Mouse (Mus musculus) gastrocnemius, adult 8-10 months (tissue): ENCODE data around the gene Tbc1d20. TPM values are rescaled to one million over a fixed set of nuclear protein-coding genes. Genes with fewer than 3 reads are reported as not detected.
"Not testable (repeated sequence)": the region's sequence is repeated elsewhere in the genome, so short reads cannot be mapped to it uniquely, and the experiment has no call there.

Experiments
- DNase-seq, 2 experiments: peaks; one replicate each; pipeline ENCODE4 v3.0.0; 2022; ENCODE audit warnings: low spot score in 2 of 2
- total RNA-seq, 4 experiments: library from RNA; stranded (reverse); gene quantifications; 2 replicates each; pipeline ENCODE4 v1.2.4; 2022

The Tbc1d20 gene
- total RNA-seq, 4 experiments from 2014 or later = 18.4 to 27.9 (median 24.9) TPM

- no peak for DNase-seq
Measured at GRCm38 (mm10) chr2:152357254-152357653, 63.6 kb downstream of the Tbc1d20 start.

GRCm38 (mm10) chr2:152358977-152359376, 65.3 kb downstream of the Tbc1d20 start:
- DNase-seq = not testable (repeated sequence)

- no peak for DNase-seq
Measured at GRCm38 (mm10) chr2:152359616-152360015, 66.0 kb downstream of the Tbc1d20 start.

GRCm38 (mm10) chr2:152360271-152360775, 66.7 kb downstream of the Tbc1d20 start:
- peak; percentile 45 to 64 for DNase-seq

- DNase-seq = no peak
Measured at GRCm38 (mm10) chr2:152361193-152361592, 67.6 kb downstream of the Tbc1d20 start.

Other genes starting within 250 kb of the Tbc1d20 start
- not detected for gene Scrt2, start 212.3 kb upstream of the Tbc1d20 start, total RNA-seq
- gene Srxn1, start 188.3 kb upstream of the Tbc1d20 start, total RNA-seq = 10 to 100 TPM; 15.2 to 67.0 (median 22.7) TPM
- 10 to 100 TPM in 3 of 4 experiments, 1 to 10 TPM in 1; 7.4 to 14.4 (median 10.5) TPM for gene Tcf15, start 150.3 kb upstream of the Tbc1d20 start, total RNA-seq
- 100 to 1,000 TPM in 2 of 4 experiments, 10 to 100 TPM in 2; 92.9 to 110 (median 100) TPM for gene Csnk2a1, start 67.0 kb upstream of the Tbc1d20 start, total RNA-seq
- gene Rbck1, start 38.8 kb downstream of the Tbc1d20 start, total RNA-seq = 10 to 100 TPM; 23.7 to 31.7 (median 27.1) TPM
- 1 to 10 TPM in 2 of 4 experiments, under 1 TPM in 2; 0.58 to 2.0 (median 1.1) TPM for gene Trib3, start 50.2 kb downstream of the Tbc1d20 start, total RNA-seq
- gene Nrsn2, start 82.8 kb downstream of the Tbc1d20 start, total RNA-seq = under 1 TPM in 1 of 4 experiments, not detected in 3; 0.22 TPM
- under 1 TPM; 0.34 to 0.58 (median 0.49) TPM for gene Sox12, start 104.2 kb downstream of the Tbc1d20 start, total RNA-seq
- gene Zcchc3, start 121.2 kb downstream of the Tbc1d20 start, total RNA-seq = under 1 TPM; 0.46 to 0.88 (median 0.84) TPM
- not detected for gene 6820408C15Rik, start 121.8 kb downstream of the Tbc1d20 start, total RNA-seq
- gene Defb23, start 170.8 kb downstream of the Tbc1d20 start, total RNA-seq = not detected
- gene Defb20, start 183.2 kb downstream of the Tbc1d20 start, total RNA-seq = not detected
- gene Defb22, start 196.3 kb downstream of the Tbc1d20 start, total RNA-seq = not detected
- not detected for gene Defb26, start 217.9 kb downstream of the Tbc1d20 start, total RNA-seq
- gene Defb28, start 224.4 kb downstream of the Tbc1d20 start, total RNA-seq = not detected
- not detected for gene Defb29, start 246.3 kb downstream of the Tbc1d20 start, total RNA-seq